Mouse (Mus musculus): ENCODE data around the gene Dcdc2b.

Gene Dcdc2b

DNA sequence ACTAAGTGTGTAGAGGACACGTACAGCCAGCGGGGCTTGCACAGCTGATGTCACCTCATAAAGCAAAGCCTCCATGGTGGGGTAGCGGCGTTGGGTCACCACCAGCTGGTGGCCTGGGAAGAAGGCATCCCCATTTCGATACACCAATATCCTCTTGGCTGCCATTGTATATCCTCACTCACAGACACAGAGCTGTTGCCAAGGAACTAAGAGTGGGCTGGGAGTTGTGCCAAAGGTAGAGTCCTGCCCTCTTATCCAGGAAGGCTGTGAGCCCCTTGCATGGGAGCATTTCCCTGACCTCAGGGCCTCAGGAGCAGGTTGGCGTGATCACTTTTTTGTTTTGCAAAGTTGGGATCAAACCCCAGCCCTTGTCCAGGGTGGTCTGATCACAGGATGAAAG is at the start of gene Dcdc2b:
TSS of gene Dcdc2b (minus strand) at position 165 of the 400 bp plus-strand sequence.
- DNase-seq, result no peak

DNA sequence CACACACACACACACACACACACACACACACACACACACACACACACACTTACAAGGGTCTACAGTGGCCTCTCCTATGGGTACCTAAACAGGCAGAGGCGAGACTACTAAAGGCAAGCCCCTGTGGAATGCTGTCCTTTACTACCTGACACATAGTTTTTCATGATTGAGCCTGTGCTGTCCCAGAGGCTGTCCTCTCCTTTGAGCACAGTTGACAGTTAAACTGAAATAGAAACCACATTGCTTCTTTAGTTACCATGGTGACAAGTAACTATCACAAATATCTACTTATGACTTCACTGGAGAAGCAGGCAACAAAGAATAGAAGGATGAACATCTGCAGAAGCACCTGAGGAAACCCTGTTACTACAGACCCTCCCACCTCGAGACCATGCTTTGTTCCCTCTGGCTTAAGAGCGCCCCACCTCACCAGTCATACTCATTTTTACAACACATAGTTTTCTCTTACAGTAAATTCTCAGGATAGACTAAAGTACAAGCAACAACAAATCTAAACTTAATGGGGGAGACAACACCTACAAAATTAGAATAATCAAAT is 48.3 kb upstream of the Dcdc2b start:
- no peak for DNase-seq

DNA sequence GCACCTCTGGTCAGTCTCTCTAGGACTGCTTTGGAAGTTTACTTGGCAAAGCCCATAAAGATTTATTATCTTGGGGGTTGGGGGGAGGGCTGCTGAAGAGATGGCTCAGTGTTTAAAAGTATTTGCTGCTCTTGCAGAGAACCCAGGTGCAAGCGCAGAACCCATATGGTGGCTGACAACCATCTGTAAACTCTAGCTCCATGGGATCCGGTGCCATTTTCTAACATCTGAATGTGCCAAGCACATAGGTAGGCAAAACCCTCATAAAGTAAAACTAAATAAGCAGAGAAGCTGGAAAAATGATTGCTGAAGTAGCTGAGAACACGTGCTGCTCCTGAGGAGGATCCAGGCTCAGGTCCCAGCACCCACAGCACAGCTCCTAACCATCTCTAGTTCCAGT is 47.5 kb upstream of the Dcdc2b start:
- no peak for DNase-seq

DNA sequence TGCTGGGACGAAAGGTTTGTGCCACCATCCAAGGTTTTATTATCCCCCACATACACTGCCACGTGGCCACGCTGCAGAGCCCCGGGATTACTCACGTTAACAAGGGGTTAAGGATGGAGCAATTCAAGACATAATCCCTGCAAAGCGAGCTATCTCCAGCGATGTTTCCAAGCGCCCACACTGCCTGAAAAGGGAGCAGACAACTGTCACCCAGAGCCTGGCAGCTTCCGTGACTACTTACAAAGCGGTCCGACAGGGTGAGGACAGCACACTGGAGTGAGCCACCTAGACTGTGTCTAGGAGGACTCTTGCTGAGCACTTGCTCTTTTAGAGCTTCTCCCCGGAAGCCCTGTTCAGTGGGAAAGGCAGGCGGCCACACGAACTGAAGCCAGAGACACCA is 40.7 kb upstream of the Dcdc2b start:
- no peak for DNase-seq

DNA sequence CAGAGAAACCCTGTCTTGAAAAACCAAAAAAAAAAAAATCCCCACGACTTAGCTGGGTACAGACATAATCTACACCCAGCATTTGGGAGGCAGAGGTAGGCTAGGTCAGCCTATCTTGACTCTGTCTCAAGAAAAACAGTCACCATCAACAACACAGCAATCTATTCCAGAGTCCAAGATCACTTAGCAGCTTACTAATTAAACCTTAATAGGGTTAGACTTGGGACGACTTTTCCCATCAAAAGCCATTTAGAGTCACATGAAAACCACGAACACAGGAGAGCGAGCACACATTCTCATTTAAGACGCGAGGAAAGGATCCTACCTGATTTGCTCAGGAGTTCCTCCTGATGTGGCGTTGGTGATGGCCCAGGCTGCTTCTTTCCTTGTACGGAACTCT is 36.3 kb upstream of the Dcdc2b start:
- no peak for DNase-seq

DNA sequence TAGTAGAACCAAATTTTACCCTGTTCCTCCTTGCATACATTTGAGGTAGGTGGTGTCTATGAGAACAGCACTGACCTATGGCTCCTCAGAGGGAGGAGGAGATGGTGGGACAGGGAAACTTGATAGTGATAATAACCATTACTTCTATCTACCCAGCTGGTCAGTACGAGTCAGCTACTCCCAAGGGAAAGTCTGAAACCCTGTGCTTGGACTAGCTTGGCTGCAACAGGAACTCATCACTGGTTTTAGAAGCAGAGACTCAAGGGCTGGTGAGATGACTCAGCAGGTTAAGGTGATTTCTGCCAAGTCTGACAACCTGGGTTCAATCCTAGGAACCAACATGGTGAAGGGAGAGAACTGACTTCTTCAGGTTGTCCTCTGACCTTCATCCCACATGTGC is 34.6 kb upstream of the Dcdc2b start:
- DNase-seq, result no peak

DNA sequence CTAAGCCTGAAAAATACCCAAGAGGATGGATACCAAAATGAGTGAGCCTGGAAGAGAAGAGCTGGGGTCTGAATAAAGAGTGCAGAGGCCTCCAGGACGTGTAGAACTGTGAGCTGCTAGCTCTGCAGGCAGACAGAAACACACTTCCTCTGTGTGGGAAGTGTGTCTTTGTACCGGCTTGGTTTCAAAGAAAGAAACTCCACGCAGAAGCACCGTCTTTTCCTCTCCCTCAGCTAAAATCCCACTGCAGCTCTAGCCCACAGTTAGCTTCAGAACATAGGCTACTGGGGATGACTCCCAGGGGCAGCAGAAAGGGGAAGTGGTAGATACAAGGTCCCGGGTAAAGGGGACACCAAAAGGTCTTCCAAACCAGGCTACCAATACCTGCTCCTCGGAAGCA is 31.1 kb upstream of the Dcdc2b start:
- DNase-seq, result no peak

DNA sequence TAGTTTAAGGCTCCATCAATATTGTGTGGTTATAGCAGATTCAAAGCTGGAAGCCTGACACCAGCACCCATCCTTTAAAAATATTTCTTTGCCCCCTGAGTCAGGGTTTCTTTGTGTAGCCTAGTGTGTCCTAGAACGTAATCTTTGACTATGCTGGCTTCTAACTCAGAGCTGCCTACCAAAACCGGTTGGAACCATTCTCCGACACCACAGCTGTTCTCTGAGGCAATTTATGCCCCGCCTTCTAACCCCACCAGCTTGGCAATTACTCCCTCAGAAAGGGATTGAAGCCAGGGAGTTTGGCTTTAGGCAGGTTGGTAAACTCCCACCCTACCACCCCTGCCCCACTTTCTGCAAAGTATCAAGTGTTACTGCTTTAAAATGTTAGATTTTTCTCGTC is 27.7 kb upstream of the Dcdc2b start:
- no peak for DNase-seq

DNA sequence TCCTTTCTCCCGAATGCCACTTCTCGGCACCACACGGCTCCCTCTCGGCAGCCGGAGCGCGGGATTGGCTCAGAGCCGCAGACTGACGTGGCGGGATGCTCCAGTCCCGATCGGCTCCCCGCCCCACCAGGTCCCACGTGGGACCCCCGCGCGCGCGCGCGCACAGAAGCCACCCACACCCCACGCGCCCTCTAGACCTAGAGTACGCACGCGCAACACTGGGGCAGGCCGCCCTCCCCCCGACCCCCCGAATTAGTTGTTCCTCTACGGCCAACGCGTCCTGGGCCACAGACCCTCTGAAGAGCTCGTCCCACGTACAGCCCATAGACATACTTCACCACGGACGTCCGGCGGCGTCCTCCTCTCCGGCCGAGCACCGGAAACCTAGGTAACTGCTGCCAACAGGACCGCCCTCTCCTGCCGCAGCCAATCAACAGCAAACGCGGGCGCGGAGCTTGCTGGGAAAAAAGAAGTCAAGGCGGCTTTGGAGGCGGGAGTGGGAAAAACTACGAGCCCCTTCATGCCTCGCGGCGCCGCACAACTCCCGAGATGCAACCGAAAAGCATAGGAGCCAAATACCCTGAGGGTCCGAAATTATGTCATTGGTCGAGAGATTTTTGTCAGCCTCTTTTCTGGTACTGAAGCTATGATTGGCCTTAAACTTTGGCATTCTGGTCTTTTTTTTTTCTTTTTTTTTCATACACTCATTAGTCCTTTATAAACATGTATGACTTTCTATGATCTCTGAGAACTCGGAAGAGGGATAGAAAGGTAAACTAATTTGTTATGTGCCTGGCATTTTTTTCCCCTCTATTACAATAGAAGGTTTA is 26.8 kb upstream of the Dcdc2b start, which contains the start of gene Txlna:
TSS of gene Txlna (minus strand) at position 428 of the 830 bp plus-strand sequence.
- DNase-seq, result peak; percentile 99

DNA sequence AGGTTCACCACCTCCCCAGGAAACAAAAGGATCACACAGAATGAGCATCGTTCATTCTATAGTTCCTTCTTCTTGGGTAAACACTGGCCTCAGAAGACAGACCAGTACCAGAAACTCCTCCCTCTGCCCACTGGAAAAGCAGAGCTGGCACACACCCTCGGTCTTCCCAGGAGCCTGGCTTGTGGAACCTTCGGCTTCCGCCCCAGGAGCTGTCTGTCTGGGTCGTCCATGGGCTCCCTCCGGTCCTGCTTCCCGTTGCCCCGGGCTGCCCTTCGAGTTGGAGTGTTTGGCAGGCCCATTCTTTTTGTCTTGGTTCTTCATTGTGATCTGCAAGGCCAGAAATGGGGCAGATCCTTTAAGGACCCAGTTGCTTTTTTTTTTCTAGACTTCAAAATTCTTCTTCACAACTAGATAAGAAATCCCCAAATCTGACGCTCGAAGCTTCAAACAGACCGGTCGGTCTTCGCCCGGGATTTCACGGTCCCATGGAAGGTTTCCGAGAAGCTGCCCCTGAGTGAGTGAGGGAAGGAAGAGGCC is 26.1 kb upstream of the Dcdc2b start:
- no peak for DNase-seq

DNA sequence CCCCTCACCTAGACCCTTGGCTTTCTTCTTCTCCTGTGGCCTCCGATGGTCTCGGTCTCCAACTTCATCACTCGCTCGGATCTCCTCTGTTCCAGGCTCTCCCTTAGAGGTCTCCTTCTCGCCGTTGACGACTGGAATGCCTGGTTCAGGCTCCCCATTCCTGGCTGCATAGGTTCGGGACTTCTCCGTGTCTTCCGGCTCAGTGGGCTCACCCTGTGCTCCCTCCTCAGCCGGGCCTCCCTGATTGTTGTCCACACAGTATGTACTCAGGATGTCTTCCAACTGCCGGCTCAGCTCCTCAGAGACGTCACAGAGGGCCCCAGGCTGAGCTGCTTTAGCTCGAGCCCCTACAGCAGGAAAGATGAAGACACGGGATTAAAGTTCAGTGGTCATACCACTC is 25.2 kb upstream of the Dcdc2b start:
- DNase-seq, result no peak

DNA sequence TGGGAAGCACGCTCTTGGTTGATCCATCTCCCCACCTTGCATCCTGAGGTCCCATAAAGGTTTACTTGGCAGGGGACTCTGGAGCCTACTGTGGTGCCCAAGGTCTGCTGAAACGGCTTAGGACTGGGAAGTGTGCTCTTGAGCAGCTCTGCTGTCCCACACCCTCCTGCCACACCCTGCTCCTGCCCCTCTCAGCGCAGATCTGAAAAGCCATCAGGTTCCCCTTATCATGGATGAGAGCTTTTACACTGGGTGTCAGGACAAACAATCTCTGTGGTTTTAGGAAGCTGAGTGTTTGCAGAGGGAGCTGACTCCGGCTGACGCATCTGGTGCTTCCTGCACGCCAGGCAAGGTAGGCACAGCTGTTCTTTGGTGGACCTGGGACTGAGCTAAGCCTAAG is 19.8 kb upstream of the Dcdc2b start:
- DNase-seq, result no peak

DNA sequence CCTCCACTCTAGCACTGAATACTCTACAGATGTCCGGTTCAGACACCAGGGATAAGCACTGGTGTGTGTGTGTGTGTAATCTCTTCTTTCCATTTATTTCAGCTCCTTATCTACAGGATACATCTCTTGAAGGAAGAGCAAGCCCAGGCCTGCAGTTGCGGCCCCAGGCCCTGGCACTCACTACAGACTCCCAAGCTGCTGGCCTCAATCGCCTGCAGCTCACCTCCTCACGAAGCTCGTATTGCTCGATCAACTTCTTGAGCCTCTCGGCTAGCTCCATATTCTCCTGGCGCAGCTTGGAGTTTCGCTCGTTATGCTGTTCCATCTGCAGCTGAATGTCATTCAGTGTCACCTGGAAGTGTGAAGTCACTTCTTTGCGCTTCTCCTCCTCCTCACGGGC is 17.8 kb upstream of the Dcdc2b start:
- DNase-seq, result no peak

DNA sequence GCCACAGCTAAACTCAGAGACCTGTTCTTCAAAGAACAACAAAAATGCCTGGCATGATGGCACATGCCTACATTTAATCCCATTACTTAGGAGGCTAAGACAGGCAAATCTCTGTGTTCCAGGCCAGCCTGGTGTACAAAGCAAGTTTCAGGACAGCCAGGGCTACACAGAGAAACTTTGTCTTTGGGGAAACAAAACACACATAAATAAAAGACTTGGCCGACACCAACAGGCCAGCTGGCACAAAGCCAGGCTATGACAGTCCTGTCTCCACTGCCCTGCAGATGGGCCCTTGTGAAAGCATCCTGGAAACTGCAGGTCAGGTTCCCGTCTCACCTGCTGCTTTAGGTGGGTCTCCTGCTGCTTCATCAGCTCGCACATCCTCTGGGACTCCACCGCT is 16.9 kb upstream of the Dcdc2b start:
- DNase-seq, result no peak

DNA sequence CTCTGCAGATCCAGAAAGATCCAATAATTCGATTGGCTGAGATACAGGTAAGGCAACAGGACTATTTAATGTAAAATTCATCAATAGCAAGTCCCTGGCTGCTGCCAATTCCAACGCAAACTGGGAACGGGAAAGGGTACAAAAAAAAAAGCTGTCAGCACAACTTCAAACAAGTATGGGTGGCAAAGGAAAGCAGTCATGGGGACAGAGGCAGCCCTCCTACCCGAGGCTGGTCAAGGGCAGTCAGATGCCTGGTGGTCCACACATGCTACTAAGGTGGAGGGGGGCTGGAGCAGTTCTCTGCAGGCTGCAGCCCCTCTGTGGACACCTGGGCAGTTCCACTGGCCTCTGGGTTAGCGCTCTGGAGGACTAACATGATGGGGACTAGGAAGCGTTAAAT is 12.0 kb upstream of the Dcdc2b start:
- DNase-seq, result no peak

DNA sequence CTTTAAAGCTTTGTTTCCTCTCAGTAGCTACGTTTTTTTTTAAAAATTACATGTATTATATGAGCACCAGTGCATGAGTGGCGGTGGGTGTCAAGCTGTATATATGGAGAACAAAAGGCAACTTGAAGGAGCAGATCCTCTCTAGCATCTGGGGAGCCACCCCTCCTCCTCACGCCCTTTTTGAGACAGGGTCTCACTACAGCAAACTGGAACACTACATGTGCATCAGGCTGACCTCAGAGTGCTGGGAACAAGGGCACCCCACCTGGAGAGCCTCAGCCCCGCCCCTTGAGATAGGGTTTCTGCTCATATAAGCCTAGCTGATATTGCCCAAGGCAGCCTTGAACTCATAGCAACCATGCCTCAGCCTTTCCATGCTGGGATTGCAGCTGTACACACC is 11.4 kb upstream of the Dcdc2b start:
- DNase-seq, result no peak

DNA sequence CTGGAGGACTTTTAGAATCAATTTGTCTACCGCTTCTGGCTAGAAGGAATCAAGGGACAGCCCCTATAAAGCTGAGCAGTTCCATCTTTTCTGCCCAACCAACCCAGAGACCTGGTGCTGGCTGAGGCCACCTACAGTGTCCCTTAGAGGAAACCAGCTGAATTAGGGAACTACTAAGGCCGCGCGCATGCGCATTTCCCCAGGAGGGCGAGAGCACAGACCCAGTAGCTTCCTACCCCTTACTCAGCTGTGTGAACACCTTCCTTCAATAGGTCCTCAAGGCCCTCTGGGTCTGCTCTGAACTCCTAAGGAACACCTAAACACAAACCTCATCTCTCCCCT is 10.9 kb upstream of the Dcdc2b start:
- peak; percentile 59 for DNase-seq

DNA sequence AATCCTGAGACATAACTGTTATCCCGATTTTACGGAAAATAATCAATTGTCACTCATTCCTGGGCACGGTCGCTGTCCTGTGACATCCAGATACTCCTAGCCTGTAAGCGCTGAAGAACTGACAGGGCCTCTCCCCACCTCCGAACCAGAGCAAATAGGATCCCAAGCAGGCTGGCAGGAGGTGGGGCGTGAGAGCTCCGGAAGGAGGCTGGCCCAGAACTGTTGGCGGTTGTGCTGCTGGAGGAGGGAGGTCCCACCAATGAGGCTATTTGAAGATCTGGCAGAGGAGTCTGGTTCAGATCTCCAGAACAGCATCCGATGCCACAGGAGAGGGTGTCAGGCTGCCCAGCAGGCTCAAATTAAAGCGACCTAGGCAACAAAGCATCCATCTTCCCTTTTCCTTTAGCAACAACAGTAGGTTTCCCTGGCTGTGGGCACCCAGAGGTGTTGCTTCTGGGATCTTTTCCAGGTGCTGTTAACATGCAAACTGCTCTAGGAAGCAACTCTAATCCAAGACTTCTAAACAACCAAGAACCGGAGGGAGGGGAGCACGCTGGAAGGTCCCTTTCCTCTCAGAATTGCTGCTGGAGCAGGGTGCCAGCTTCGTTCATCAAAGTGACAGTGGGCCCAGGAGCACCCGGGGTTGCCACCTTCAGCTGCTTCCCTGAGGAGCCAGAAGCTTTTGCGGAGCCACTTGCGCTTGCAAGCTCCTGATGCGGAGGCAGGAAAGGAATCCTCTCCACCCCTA is 10.4 kb upstream of the Dcdc2b start:
- DNase-seq, result peak; percentile 74

DNA sequence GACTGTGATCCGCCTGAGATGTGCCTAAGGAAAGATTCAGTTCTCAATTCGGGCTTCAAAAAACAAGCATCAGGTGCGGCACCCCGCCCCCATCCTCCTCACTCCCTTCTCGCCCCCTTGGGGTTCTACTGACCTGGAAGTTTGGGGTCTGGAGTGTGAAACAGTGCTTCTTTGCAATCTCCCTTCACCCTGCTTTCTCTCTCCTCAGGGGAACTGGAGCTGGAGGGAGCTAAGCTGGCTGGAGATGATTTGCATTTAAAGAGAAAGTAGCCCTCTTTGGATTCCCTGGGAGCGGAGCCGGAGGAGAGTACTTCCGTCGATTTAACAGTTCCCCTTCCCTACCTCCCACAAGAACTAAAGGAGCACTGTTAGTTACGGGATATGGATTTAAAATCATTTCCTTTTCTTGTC is 9.6 kb upstream of the Dcdc2b start, which contains the start of gene Ccdc28b:
TSS of gene Ccdc28b (minus strand) at position 267 of the 411 bp plus-strand sequence.
- peak; percentile 57 for DNase-seq

DNA sequence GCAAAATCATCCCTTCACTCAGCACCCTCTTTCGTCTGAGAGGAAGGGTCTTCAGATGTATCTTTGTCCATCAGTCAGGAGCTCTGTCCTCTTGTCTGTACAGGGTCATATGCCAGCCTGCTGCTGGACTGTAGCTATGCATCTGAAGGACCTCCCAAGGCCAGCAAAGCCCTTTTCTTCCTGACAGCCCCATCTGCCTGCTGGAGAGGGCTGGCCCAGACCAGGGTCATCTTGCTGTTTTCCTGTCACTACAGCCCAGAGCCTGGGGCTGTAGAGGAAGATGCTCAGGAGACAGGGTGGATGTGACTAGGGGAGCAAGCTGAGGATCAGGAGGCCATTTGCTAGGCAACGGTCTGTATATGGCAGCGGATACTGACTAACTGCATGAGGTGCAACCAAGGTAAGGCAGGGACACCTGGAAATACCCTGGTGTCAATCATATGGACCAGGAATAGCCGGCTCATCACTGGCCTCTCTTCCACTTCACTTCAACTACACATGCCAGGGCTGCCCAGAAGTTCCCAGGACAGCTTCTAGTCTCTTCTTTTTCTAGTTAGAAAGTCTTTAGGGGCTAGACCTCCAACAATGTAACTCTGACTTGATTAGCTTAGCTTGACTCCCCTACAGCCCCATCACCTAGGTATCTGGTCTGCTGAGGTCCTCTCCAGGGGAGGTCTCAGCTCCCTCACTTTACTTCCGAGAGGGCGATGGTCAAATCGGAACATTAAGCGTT is 8.9 kb upstream of the Dcdc2b start:
- DNase-seq, result no peak

DNA sequence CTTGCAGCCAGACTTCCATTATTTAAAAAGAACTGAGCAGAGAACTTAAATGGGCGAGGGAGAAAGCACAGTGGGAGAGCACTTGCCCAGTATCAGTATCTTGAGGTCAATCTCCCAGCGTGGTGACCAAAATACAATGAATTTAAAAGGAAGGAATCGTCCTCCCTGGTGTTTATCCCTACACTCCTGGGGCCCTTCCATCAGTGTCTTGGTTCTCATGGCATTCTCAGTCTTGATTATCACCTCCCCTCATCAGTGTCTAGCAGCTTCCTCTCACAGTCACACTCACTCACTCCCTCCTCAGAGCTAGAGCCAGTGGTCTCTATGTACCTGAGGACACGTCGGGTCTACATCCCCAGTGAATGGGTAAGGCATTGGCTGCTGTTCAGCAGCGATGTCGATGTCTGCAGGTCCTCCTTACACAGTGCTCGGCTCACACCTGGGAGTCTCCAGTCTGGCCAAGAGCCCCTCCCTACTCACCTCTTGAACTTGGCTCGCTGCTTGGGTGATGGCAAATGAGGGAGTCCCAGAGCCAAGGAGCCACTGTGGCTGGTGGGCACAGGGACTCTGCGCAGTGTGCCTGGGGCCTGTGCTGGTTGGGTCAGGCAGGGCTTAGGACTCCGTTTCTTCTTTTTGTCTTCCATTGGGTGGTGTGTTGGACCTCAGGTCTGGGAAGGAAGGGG is 8.2 kb upstream of the Dcdc2b start:
- no peak for DNase-seq

DNA sequence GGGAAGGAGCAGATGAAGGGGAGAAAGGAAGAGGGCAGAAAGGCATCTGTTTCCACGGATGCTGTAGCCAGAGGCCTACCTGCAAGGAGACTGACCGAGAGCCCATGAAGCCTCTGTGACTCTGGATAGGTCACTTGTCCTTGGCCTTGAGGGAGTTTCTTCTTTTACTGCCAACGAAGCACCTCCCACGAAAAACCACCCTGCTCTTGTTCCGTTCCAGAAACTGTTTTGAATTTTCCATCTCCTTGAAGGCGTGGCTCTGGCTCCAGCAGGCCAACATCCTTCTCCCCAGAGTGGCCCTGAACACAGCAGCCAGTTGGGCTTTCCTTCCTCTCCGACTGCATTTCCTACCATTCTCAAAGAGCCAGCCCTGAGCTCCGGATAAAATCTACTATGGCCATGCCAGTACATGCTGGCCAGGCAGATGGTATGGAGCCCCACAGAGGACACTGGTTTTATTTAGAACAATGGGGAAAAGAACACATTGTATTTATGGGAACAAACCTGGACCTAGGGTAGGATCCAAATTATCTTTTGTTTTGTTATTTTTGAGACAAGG is 7.3 kb upstream of the Dcdc2b start:
- DNase-seq, result no peak

All from right cerebral cortex, postnatal 4 days (tissue).